Mouse (Mus musculus) embryonic facial prominence, embryonic 15.5 days (tissue): Measurements from ENCODE around the gene H2-DMa. TPM values are rescaled to one million over a fixed set of nuclear protein-coding genes. Genes with fewer than 3 reads are reported as not detected.
A peak's percentile ranks its signal among the peaks of the same experiment; 100 is the strongest.

ENCODE experiments used
- ATAC-seq: fragments of 200-750 bp; cut with Nextera tagmentation; 2 replicates; pipeline ENCODE4 v1.8.0; 2017; ENCODE audit warnings: low read depth, moderate TSS enrichment; ENCODE audit not compliant: insufficient number of reproducible peaks, low FRiP score, low TSS enrichment
- H3K27ac ChIP-seq: fragments of 300-500 bp; sonication (generic); replicated peaks from 2 replicates; pipeline ENCODE4 v1.5.1; 2015; ENCODE audit warnings: mild to moderate bottlenecking, inconsistent platforms
- H3K27me3 ChIP-seq: fragments of 300-500 bp; sonication (generic); 2 replicates; pipeline ENCODE4 v1.6.1; 2015; ENCODE audit warnings: inconsistent platforms
- H3K36me3 ChIP-seq: fragments of 300-500 bp; sonication (generic); 2 replicates; pipeline ENCODE4 v1.6.1; 2015; ENCODE audit warnings: mild to moderate bottlenecking, inconsistent platforms
- H3K4me1 ChIP-seq: fragments of 300-500 bp; sonication (generic); 2 replicates; pipeline ENCODE4 v1.6.1; 2015; ENCODE audit warnings: inconsistent platforms
- H3K4me2 ChIP-seq: fragments of 300-500 bp; sonication (generic); replicated peaks from 2 replicates; pipeline ENCODE4 v1.6.1; 2015; ENCODE audit warnings: mild to moderate bottlenecking, inconsistent platforms
- H3K4me3 ChIP-seq: fragments of 300-500 bp; sonication (generic); replicated peaks from 2 replicates; pipeline ENCODE4 v1.5.1; 2015; ENCODE audit warnings: mild to moderate bottlenecking, inconsistent platforms
- H3K9ac ChIP-seq: fragments of 300-500 bp; sonication (generic); 2 replicates; pipeline ENCODE4 v1.6.1; 2015; ENCODE audit warnings: inconsistent platforms
- H3K9me3 ChIP-seq: fragments of 300-500 bp; sonication (generic); replicated peaks from 2 replicates; pipeline ENCODE4 v1.6.1; 2016; ENCODE audit warnings: inconsistent platforms
- WGBS: fragments of 180-500 bp; shearing (Covaris S2); methylation state at CpG from one replicate; pipeline ENCODE4 v1.1.7; 2015; 5-methylcytosine and 5-hydroxymethylcytosine counted together
- polyA plus RNA-seq: library from polyadenylated mRNA; unstranded; fragments of >200 nt; fragmentation: Nextera tagmentation; extraction: Ambion mirVana; gene quantifications from 2 replicates; pipeline ENCODE4 v1.2.1, GENCODE M21; 2015

The H2-DMa gene
- polyA plus RNA-seq, 1 experiment from 2014 or later: 15.3 TPM

- no peaks in the 10 kb centered on the region; the same call in 1 of the 2 replicates for H3K4me1 ChIP-seq
- H3K4me2 ChIP-seq: no peak within 1 kb of the TSS
- 0 out of 2 replicates have a peak, but pooled peaks cover 2% of the 10 kb centered on the region for H3K9me3 ChIP-seq
- no peak for ATAC-seq
- no peak within 1 kb of the TSS for H3K27ac ChIP-seq
- no peaks in the 10 kb centered on the region for H3K36me3 ChIP-seq
- no peaks in the 10 kb centered on the region for H3K27me3 ChIP-seq
- WGBS: 36% methylated on average over 11 of the region's 11 CpGs
- no peak within 1 kb of the TSS for H3K9ac ChIP-seq
- H3K4me3 ChIP-seq: no peak within 1 kb of the TSS
Observed at GRCm38 (mm10) chr17:34092197-34092875, 27.0 kb upstream of the H2-DMa start, which contains the start of gene H2-Oa. TSS of gene H2-Oa (plus strand) at chr17:34092340.

DNA sequence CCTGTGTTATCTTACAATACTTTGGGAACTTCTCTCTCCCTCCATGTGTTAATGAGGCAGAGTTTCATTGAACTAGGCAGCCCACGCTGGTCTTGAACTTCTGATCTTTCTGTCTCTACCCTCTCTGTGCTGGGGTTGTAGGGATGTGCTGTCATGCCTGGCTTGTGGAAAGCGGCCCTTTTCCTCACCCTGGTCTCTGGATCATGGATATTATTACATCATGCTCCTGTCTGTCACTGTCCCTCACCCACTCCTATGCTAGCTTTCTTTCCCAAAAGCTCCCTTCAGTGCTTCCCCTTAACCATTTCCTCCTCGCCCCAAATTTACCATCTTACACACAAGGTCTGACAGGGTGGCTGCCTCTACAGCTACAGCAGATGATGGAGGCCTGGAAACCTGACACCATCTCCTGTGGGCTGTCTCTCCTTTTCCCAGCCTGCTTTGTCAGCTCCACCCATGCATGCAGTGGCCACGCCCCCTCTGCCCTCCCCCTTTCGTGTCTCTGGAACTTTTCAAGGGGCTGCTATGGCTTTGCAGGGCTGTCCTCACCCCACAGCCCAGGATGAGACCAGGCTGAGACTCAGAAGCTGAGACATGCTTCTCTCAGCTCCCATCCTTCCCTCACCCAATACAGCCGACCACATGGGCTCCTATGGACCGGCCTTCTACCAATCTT is 26.0 kb upstream of the H2-DMa start:
- Histone ChIP-seq H3K4me3 (no peak overlapping the region), H3K36me3 (no peaks in the 10 kb centered on the region), H3K4me1 (no peaks in the 10 kb centered on the region; the same call in 1 of the 2 replicates), H3K9me3 (0 out of 2 replicates have a peak, but pooled peaks cover 2% of the 10 kb centered on the region), H3K4me2 (no peak overlapping the region), H3K27ac (no peak overlapping the region), H3K27me3 (no peaks in the 10 kb centered on the region), H3K9ac (no peak overlapping the region)
- WGBS: 29% methylated on average over 7 of the region's 7 CpGs
- ATAC-seq: peak; percentile 55; the same call in 1 of the 2 replicates

- no peak overlapping the region for H3K4me2 ChIP-seq
- H3K36me3 ChIP-seq: no peaks in the 10 kb centered on the region
- H3K27me3 ChIP-seq: no peaks in the 10 kb centered on the region
- H3K4me3 ChIP-seq: no peak overlapping the region
- H3K9ac ChIP-seq: no peak overlapping the region
- no peak for ATAC-seq
- 0 out of 2 replicates have a peak, but pooled peaks cover 2% of the 10 kb centered on the region for H3K9me3 ChIP-seq
- no peak overlapping the region for H3K27ac ChIP-seq
- no peaks in the 10 kb centered on the region; the same call in 1 of the 2 replicates for H3K4me1 ChIP-seq
- 90% methylated on average over 27 of the region's 27 CpGs for WGBS
Observed at GRCm38 (mm10) chr17:34094283-34095035, 24.9 kb upstream of the H2-DMa start.

DNA sequence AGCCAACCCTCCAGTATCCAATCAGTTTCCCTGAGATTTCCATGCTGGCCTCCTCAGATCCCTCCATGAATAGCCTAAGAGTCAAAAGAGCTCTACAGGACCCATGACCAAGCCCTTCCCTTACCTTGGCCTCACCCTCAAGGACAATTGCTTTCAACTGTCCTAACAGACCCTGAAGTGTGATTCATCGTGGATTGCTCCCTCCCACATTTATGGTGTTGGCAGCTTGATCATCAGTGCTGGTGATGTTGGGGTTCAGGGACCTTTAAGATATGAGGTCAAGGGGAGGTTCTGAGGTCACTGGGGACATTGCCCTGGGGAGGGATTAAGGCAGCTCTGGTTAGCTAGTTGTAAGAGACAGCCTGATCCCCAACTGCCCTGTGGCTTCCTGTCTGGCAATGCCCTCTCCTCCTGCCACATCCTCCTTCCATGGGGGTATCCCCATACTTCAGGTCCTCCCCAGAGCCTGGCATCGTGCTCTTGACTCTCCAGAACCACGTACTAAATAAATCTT is 22.8 kb upstream of the H2-DMa start:
- Histone ChIP-seq H3K9me3 (0 out of 2 replicates have a peak, but pooled peaks cover 1% of the 10 kb centered on the region), H3K27me3 (no peaks in the 10 kb centered on the region), H3K4me3 (no peak overlapping the region), H3K27ac (no peak overlapping the region), H3K4me2 (no peak overlapping the region), H3K9ac (no peak overlapping the region), H3K36me3 (no peaks in the 10 kb centered on the region), H3K4me1 (peaks cover 2% of the 10 kb centered on the region; the same call in 1 of the 2 replicates)
- 72% methylated on average over 3 of the region's 3 CpGs for WGBS
- no peak for ATAC-seq

DNA sequence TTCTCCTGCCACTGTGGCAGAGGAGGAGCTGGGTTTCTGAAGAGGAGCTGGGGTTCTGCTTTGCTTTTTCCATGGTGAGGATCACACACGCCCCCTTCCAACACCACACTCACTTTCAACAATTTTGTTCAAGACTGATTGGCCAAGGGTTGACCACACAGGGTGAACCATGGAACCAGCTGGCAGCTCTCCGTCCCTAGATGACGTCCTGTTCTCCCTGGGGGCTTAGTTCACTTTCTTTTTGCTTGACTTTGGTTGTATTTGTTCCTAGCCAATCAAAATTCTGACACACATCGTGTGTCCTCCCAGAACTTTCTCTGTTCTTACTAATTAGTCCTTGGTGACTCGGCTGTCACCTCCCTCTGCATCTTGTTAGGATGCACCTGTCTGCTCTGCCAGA is 22.1 kb upstream of the H2-DMa start:
- Histone ChIP-seq H3K9ac (no peak overlapping the region), H3K27ac (no peak overlapping the region)
- 54% methylated on average over 5 of the region's 5 CpGs for WGBS

GRCm38 (mm10) chr17:34098709-34099479 is 20.4 kb upstream of the H2-DMa start:
- H3K27ac ChIP-seq: no peak overlapping the region
- 48% methylated on average over 10 of the region's 10 CpGs for WGBS
- no peak for ATAC-seq

More for the DNA sequence above, 22.1 kb upstream of the H2-DMa start:
- Histone ChIP-seq H3K9me3 (no peaks in the 10 kb centered on the region), H3K4me1 (peaks cover 5% of the 10 kb centered on the region; the same call in 1 of the 2 replicates), H3K4me3 (no peak overlapping the region), H3K27me3 (no peaks in the 10 kb centered on the region), H3K36me3 (no peaks in the 10 kb centered on the region), H3K4me2 (no peak overlapping the region)
- ATAC-seq: no peak

GRCm38 (mm10) chr17:34099531-34099930 is 19.8 kb upstream of the H2-DMa start:
- no peak overlapping the region for H3K9ac ChIP-seq
- ATAC-seq: no peak
- H3K4me1 ChIP-seq: 0 out of 2 replicates have a peak, but pooled peaks cover 5% of the 10 kb centered on the region
- no peak overlapping the region for H3K4me3 ChIP-seq
- H3K27ac ChIP-seq: no peak overlapping the region
- no peaks in the 10 kb centered on the region for H3K27me3 ChIP-seq
- 52% methylated on average over 5 of the region's 5 CpGs for WGBS
- H3K36me3 ChIP-seq: no peaks in the 10 kb centered on the region
- no peaks in the 10 kb centered on the region for H3K9me3 ChIP-seq
- H3K4me2 ChIP-seq: no peak overlapping the region

More at GRCm38 (mm10) chr17:34098709-34099479, 20.4 kb upstream of the H2-DMa start:
- H3K36me3 ChIP-seq: no peaks in the 10 kb centered on the region
- H3K4me3 ChIP-seq: no peak overlapping the region
- 0 out of 2 replicates have a peak, but pooled peaks cover 5% of the 10 kb centered on the region for H3K4me1 ChIP-seq
- H3K27me3 ChIP-seq: no peaks in the 10 kb centered on the region
- H3K9ac ChIP-seq: no peak overlapping the region
- H3K4me2 ChIP-seq: no peak overlapping the region
- no peaks in the 10 kb centered on the region for H3K9me3 ChIP-seq

DNA sequence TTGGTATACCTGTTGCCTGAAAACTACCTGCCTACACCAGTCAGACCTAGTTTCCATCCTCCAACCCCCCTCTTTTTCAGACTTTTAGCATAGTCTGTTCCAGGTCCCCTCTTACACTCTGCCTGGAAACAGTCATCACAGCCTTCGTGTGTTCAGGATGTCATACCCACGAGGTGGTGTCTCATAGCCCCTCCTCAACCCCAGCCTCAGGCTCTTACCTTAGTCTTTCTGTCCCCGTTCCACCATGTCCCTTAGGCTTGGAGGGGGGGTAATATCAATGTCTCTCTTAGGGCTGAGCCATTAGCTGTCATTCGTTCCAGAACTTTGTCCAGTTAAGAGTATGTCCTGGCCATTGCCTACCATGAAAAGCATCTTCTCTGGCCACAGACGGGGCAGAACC is 18.2 kb upstream of the H2-DMa start:
- H3K27me3 ChIP-seq: no peaks in the 10 kb centered on the region
- no peak overlapping the region for H3K4me2 ChIP-seq
- no peak overlapping the region for H3K9ac ChIP-seq
- 22% methylated on average over 5 of the region's 5 CpGs for WGBS
- H3K4me1 ChIP-seq: 0 out of 2 replicates have a peak, but pooled peaks cover 5% of the 10 kb centered on the region
- no peak overlapping the region for H3K27ac ChIP-seq
- H3K9me3 ChIP-seq: no peaks in the 10 kb centered on the region
- no peaks in the 10 kb centered on the region for H3K36me3 ChIP-seq
- no peak for ATAC-seq
- H3K4me3 ChIP-seq: no peak overlapping the region

DNA sequence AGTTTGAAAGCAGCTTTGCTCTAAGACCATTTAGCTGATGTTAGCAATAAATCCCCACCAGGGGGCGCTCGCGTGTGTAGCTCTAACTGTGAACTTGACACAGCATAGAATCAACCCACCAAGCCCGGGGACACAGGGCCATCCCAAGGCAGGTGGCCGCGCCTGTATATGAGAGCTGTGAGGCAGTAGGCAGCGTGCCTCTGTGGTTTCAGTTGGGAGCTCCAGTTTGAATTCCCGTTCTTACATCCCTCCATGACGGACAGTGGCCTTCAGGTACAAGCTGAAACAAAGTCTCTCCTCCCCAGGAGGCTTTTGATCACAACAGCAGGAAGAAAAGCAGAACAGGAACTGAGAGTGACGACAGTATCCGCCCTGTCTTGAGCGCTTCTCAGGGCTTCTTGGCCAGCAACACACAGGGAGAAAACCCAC is 17.7 kb upstream of the H2-DMa start:
- no peaks in the 10 kb centered on the region for H3K36me3 ChIP-seq
- no peak overlapping the region for H3K9ac ChIP-seq
- no peak for ATAC-seq
- H3K4me1 ChIP-seq: 0 out of 2 replicates have a peak, but pooled peaks cover 5% of the 10 kb centered on the region
- H3K27ac ChIP-seq: no peak overlapping the region
- H3K27me3 ChIP-seq: no peaks in the 10 kb centered on the region
- no peaks in the 10 kb centered on the region for H3K9me3 ChIP-seq
- peak overlapping the region; percentile 37 for H3K4me2 ChIP-seq
- WGBS: 6% methylated on average over 12 of the region's 12 CpGs
- no peak overlapping the region; the same call in 1 of the 2 replicates for H3K4me3 ChIP-seq

- no peak overlapping the region for H3K27ac ChIP-seq
- ATAC-seq: no peak
- WGBS: 73% methylated on average over 6 of the region's 6 CpGs
Observed at GRCm38 (mm10) chr17:34102831-34103230, 16.5 kb upstream of the H2-DMa start.

More at GRCm38 (mm10) chr17:34102831-34103230, 16.5 kb upstream of the H2-DMa start:
- no peaks in the 10 kb centered on the region for H3K36me3 ChIP-seq
- no peak overlapping the region for H3K4me2 ChIP-seq
- H3K4me3 ChIP-seq: no peak overlapping the region
- no peaks in the 10 kb centered on the region for H3K27me3 ChIP-seq
- H3K4me1 ChIP-seq: 0 out of 2 replicates have a peak, but pooled peaks cover 5% of the 10 kb centered on the region
- H3K9me3 ChIP-seq: no peaks in the 10 kb centered on the region
- no peak overlapping the region for H3K9ac ChIP-seq
